Mouse (Mus musculus): ENCODE results near the gene Sel1l2. TPM values are rescaled to one million over a fixed set of nuclear protein-coding genes. Genes with fewer than 3 reads are reported as not detected.

Sel1l2 gene
- total and polyA plus RNA-seq, 2 experiments from 2014 or later = not detected

DNA sequence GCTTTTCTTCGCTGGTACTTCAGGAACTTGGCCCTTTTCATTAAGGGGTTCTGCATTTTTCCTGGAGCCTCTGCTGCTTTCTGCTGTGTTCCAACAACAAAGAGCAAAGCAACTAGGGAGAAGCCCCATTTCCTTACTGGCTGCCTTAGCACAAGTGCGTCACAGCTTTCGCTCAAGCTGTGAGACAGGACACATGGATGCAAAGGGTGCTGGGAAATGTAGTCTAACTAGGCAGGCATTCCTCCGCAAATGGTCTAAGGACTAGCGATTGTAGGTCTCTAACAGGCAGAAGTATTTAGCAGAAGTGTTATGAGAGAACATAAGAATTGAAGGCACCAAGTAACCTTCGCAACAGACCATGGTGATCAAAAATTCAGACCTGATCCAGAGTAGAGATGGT is 152.3 kb downstream of the Sel1l2 start:
- Histone ChIP-seq H3K27ac (ENCODE audit: low read depth, low read length) (no peak overlapping the region), H3K36me3 (ENCODE audit: insufficient read depth, low read length) (no peaks in the 10 kb centered on the region), H3K4me1 (ENCODE audit: insufficient read depth, low read length) (no peaks in the 10 kb centered on the region), H3K4me2 (ENCODE audit: low read depth, low read length, poor library complexity, severe bottlenecking) (no peak overlapping the region), H3K9ac (replicated peaks; ENCODE audit: low read length, poor library complexity, severe bottlenecking) (no peak overlapping the region), H3K4me3 (ENCODE audit: low read depth, low read length) (no peak overlapping the region), H3K9me3 (ENCODE audit: low read length) (no peaks in the 10 kb centered on the region), H3K27me3 (ENCODE audit: insufficient read depth, low read length) (no peaks in the 10 kb centered on the region)
- ATAC-seq (ENCODE audit: low FRiP score) (no peak), DNase-seq (ENCODE audit: low spot score) (peak; percentile 52)
- TF ChIP-seq CTCF (IDR thresholded peaks at IDR 0.05) = no peak
- WGBS = 51% methylated on average over 6 of the region's 6 CpGs

GRCm38 (mm10) chr2:140230295-140230694 is 159.2 kb downstream of the Sel1l2 start:
- no peak overlapping the region for H3K4me3 ChIP-seq (ENCODE audit: low read depth, low read length)
- no peak for ATAC-seq (ENCODE audit: low FRiP score)
- WGBS = 90% methylated on average over 1 of the region's 1 CpGs
- no peak for DNase-seq (ENCODE audit: low spot score)
- no peak overlapping the region for H3K9ac ChIP-seq (replicated peaks; ENCODE audit: low read length, poor library complexity, severe bottlenecking)
- no peaks in the 10 kb centered on the region for H3K9me3 ChIP-seq (ENCODE audit: low read length)
- no peaks in the 10 kb centered on the region for H3K4me1 ChIP-seq (ENCODE audit: insufficient read depth, low read length)
- no peaks in the 10 kb centered on the region for H3K27me3 ChIP-seq (ENCODE audit: insufficient read depth, low read length)
- TF ChIP-seq CTCF (IDR thresholded peaks at IDR 0.05) = no peak
- no peak overlapping the region for H3K27ac ChIP-seq (ENCODE audit: low read depth, low read length)
- H3K4me2 ChIP-seq (ENCODE audit: low read depth, low read length, poor library complexity, severe bottlenecking) = no peak overlapping the region
- H3K36me3 ChIP-seq (ENCODE audit: insufficient read depth, low read length) = no peaks in the 10 kb centered on the region

DNA sequence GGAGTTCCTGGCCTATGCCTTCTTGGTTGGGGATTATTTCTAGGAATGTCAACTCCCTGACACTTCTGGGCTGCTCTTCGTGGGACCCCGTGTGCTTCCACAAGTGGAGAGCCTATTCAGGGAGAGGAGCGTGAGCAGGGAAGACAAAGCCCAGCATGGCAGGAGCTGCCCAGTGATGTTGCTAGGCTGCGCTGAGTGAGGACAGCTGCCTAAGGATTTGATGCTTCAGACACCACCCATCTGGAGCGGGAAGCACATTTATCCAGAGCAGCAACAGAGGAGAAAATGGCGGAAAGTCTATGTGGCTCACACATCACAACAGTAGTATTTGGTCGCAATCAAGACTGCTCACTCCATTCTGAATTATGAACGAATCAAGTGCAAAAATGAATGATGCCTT is 169.2 kb downstream of the Sel1l2 start:
- DNase-seq (ENCODE audit: low spot score) (no peak), ATAC-seq (ENCODE audit: low FRiP score) (no peak)
- no peaks in the 10 kb centered on the region for H3K27me3 ChIP-seq (ENCODE audit: insufficient read depth, low read length)
- no peak overlapping the region for H3K27ac ChIP-seq (ENCODE audit: low read depth, low read length)
- H3K9me3 ChIP-seq (ENCODE audit: low read length) = no peaks in the 10 kb centered on the region
- 46% methylated on average over 8 of the region's 8 CpGs for WGBS
- no peak overlapping the region for H3K4me2 ChIP-seq (ENCODE audit: low read depth, low read length, poor library complexity, severe bottlenecking)
- H3K4me3 ChIP-seq (ENCODE audit: low read depth, low read length) = no peak overlapping the region
- no peak for TF ChIP-seq CTCF (IDR thresholded peaks at IDR 0.05)
- no peak overlapping the region for H3K9ac ChIP-seq (replicated peaks; ENCODE audit: low read length, poor library complexity, severe bottlenecking)
- no peaks in the 10 kb centered on the region for H3K36me3 ChIP-seq (ENCODE audit: insufficient read depth, low read length)
- H3K4me1 ChIP-seq (ENCODE audit: insufficient read depth, low read length) = no peaks in the 10 kb centered on the region

- WGBS = 75% methylated on average over 1 of the region's 1 CpGs
These were observed 173.5 kb downstream of the Sel1l2 start for GRCm38 (mm10) chr2:140215965-140216364.

GRCm38 (mm10) chr2:140215415-140215814 is 174.1 kb downstream of the Sel1l2 start:
- H3K36me3 ChIP-seq (ENCODE audit: insufficient read depth, low read length) = no peaks in the 10 kb centered on the region
- no peaks in the 10 kb centered on the region for H3K9me3 ChIP-seq (ENCODE audit: low read length)
- H3K27me3 ChIP-seq (ENCODE audit: insufficient read depth, low read length) = no peaks in the 10 kb centered on the region
- no peak for TF ChIP-seq CTCF (IDR thresholded peaks at IDR 0.05)
- no peak overlapping the region for H3K9ac ChIP-seq (replicated peaks; ENCODE audit: low read length, poor library complexity, severe bottlenecking)
- WGBS = 77% methylated on average over 2 of the region's 2 CpGs
- H3K4me3 ChIP-seq (ENCODE audit: low read depth, low read length) = no peak overlapping the region
- no peak overlapping the region for H3K4me2 ChIP-seq (ENCODE audit: low read depth, low read length, poor library complexity, severe bottlenecking)
- no peak for ATAC-seq (ENCODE audit: low FRiP score)
- H3K4me1 ChIP-seq (ENCODE audit: insufficient read depth, low read length) = no peaks in the 10 kb centered on the region
- no peak for DNase-seq (ENCODE audit: low spot score)
- no peak overlapping the region for H3K27ac ChIP-seq (ENCODE audit: low read depth, low read length)

More at GRCm38 (mm10) chr2:140215965-140216364, 173.5 kb downstream of the Sel1l2 start:
- no peaks in the 10 kb centered on the region for H3K4me1 ChIP-seq (ENCODE audit: insufficient read depth, low read length)
- no peak overlapping the region for H3K4me3 ChIP-seq (ENCODE audit: low read depth, low read length)
- H3K36me3 ChIP-seq (ENCODE audit: insufficient read depth, low read length) = no peaks in the 10 kb centered on the region
- ATAC-seq (ENCODE audit: low FRiP score) (no peak), DNase-seq (ENCODE audit: low spot score) (no peak)
- H3K27me3 ChIP-seq (ENCODE audit: insufficient read depth, low read length) = no peaks in the 10 kb centered on the region
- no peak overlapping the region for H3K27ac ChIP-seq (ENCODE audit: low read depth, low read length)
- H3K9ac ChIP-seq (replicated peaks; ENCODE audit: low read length, poor library complexity, severe bottlenecking) = no peak overlapping the region
- TF ChIP-seq CTCF (IDR thresholded peaks at IDR 0.05) = no peak
- no peaks in the 10 kb centered on the region for H3K9me3 ChIP-seq (ENCODE audit: low read length)
- no peak overlapping the region for H3K4me2 ChIP-seq (ENCODE audit: low read depth, low read length, poor library complexity, severe bottlenecking)

DNA sequence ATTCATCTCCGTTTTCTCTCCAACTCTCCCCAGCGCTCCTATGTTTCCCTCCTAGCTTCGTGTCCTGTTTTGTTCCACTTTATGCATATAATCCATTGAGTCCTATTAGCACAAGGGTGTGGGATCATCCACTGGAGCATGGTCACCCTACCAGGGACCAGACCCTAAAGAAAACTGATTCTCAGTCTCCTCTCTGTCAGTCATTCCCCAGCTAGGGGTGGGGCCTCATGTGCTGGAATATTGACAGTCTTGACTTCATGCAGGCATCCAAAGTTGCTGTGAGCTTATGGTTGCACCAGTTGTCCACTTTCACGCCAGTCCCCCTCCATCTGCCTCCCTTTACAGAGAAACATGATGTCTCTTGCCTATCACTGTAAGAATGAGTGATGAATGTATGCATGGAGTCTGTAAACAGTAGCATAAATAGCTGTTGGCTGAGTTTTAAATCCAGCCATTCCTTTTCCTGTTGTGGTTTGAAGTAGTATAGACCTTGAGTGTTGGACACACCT is 174.9 kb downstream of the Sel1l2 start:
- DNase-seq (ENCODE audit: low spot score) (no peak), ATAC-seq (ENCODE audit: low FRiP score) (no peak)
- Histone ChIP-seq H3K4me2 (ENCODE audit: low read depth, low read length, poor library complexity, severe bottlenecking) (no peak overlapping the region), H3K9me3 (ENCODE audit: low read length) (no peaks in the 10 kb centered on the region), H3K4me1 (ENCODE audit: insufficient read depth, low read length) (no peaks in the 10 kb centered on the region), H3K9ac (replicated peaks; ENCODE audit: low read length, poor library complexity, severe bottlenecking) (no peak overlapping the region), H3K27me3 (ENCODE audit: insufficient read depth, low read length) (no peaks in the 10 kb centered on the region), H3K36me3 (ENCODE audit: insufficient read depth, low read length) (no peaks in the 10 kb centered on the region), H3K4me3 (ENCODE audit: low read depth, low read length) (no peak overlapping the region), H3K27ac (ENCODE audit: low read depth, low read length) (no peak overlapping the region)
- 95% methylated on average over 4 of the region's 4 CpGs for WGBS
- no peak for TF ChIP-seq CTCF (IDR thresholded peaks at IDR 0.05)

Data from midbrain, postnatal 0 days (tissue).